Mouse (Mus musculus): Measurements from ENCODE around the gene Dirc2.

Dirc2 gene

DNA sequence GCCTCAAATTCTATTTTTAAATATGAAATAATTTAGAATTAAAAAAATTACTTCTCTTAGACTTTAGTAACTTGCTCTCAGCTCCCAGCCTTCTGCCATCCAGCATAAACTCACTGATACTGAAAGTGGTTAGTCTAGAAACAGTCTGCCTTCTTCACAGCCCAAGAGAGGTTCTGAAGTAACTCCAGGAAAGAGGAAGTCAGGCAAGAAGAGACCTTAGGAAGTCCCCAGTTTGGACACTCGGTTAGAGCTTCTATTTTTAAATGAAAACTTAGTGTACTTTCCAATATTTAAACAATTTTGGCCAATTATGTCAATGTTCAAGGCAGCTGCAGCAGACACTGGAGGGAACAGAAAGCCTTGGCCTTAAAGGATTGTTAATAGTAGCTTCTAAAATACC, 29.6 kb downstream of the Dirc2 start:
- CTCF ChIA-PET: no interaction called here

DNA sequence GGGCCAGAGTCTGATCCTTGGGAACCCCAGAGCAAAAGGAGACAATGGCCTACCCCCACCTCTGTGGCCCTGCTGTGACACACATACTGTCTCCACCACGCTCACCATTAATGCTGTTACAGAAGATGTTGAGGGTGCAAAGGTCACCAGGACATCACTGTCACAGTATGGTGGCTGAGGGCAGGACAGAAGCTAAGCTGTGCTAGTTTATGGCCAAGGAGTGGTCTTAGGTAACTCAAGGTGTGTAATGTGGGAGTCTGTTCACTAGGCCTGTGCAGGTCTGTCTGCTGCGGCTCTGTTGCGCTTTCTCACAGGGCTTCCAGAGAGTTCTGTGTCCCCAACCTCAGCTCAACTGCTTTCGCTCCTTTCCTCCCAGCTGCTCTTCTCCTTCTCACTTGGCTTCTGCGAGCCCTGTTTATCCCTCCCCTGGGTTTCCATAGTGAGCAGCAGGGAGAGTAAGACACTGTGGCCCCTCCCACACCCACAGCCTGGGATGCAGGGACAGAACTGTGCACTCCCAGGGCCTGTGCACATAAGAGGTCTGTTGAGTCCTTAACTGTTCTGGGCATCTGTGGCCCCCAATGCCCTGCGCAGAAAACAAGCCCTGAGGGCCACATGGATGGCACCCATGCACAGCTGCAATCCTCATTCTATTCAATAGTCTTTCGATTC, 30.9 kb downstream of the Dirc2 start:
- CTCF ChIA-PET: no interaction called here

DNA sequence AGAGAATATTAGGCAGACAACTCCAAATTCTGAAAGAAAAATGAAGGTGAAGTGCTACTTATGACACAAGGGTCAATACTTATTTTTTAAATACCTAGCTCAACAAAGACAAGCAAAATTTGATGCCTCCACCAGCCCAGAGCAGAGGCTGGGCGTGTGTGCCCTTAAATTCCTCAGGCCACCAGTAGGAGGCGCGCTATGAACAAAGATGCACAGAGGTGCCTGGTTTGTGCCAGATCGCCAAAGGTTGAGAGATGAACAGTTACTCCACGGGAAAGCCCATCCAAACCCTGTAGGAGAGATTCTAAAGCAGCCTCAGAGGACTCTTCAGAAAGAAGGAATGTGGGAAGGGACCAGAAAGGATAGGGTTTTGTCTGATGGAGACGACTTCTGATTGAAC, 35.1 kb downstream of the Dirc2 start:
- CTCF ChIA-PET: interaction anchor here (0.7 to 1.4 kb wide), 2 partner anchors 10 to 83 kb away, joined by 3 to 8 read pairs; no protein-coding TSS in a partner anchor

DNA sequence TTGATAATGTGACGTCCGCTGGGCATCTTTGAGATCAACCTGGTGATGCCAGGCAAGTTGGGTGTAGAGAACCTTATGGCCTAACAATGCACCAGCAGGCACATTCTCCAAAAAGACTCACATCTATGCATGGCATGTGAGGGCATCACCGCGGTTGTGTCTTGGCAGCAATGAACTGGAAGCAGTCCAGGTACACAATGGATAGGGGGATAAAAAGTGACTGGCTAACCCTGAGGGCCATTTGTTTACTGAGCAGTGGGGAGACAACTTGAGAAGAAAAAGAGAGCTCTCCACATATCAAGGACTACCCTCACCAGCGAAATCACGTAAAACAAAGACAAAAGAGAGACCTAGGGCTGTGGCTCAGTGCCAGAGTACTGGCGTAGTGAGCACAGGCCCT, 37.1 kb downstream of the Dirc2 start:
- CTCF ChIA-PET: no interaction called here

- CTCF ChIA-PET: no interaction called here
These were observed 39.9 kb downstream of the Dirc2 start for GRCm38 (mm10) chr16:35729151-35729738.

GRCm38 (mm10) chr16:35726601-35727000, 42.6 kb downstream of the Dirc2 start:
- CTCF ChIA-PET: no interaction called here

GRCm38 (mm10) chr16:35724561-35724960, 44.6 kb downstream of the Dirc2 start:
- CTCF ChIA-PET: no interaction called here

DNA sequence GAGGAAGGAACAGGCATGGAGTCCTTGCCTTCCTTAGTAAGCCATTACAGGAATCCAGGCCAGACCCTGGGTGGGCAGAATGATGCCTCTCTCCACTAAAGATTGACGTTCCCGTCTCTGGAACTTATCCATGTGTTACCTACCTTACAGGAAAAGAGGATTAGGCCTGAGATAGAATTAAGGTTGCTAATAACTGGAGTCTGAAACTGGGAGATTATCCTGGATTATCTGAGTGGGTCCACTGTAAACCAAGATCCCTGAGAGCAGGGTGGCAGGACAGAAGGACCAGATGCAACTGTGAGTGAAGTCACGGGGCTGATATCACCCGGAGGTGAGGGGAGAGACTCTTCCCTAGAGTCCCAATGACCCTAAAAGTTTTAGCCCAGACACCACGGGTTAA, 51.4 kb downstream of the Dirc2 start:
- CTCF ChIA-PET: no interaction called here

- CTCF ChIA-PET: no interaction called here
These were observed 52.9 kb downstream of the Dirc2 start for GRCm38 (mm10) chr16:35716257-35716656.

- CTCF ChIA-PET: no interaction called here
These were observed 53.4 kb downstream of the Dirc2 start for GRCm38 (mm10) chr16:35715771-35716170.

DNA sequence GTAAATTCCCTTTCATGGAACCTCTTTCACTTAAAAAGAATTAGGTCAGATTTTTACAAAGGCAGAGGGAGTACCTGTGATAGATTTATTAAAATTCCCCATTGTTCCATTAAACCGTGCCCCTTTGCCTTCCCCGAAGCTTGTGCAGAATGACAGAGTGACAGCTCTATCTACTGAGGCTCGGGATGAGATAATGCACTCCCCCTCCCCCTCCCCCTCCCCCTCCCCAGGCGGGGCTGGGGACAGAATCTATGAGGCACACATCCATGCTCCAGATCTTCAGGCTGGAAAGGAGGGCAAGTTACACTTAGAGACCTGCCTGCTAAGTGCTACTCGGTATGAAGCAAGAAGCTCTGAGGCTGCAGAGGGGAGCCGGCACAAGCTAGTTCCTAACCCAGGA, 53.8 kb downstream of the Dirc2 start:
- CTCF ChIA-PET: no interaction called here

GRCm38 (mm10) chr16:35714689-35715088, 54.5 kb downstream of the Dirc2 start:
- CTCF ChIA-PET: no interaction called here

- CTCF ChIA-PET: no interaction called here
These were observed 55.5 kb downstream of the Dirc2 start for GRCm38 (mm10) chr16:35713606-35714005.

DNA sequence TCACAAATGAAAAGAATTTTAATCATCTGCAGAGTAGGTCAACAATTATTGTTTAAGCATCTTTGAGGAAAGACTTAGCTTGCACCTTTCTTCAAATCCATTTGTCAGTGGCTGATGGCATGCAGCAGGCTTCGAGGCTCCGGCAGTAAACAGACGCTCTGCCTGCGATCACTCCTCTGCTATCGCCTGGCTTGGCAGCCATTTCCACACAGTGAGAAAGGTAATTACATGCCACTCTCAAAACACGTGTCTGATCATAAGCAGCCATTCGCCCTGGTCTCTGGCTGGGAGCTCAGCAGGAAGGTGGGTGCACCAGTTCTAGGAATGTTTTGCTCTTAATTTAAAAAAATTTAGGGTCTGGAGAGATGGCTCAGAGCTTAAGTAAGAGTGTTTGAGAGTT, 58.2 kb downstream of the Dirc2 start:
- CTCF ChIA-PET: no interaction called here

DNA sequence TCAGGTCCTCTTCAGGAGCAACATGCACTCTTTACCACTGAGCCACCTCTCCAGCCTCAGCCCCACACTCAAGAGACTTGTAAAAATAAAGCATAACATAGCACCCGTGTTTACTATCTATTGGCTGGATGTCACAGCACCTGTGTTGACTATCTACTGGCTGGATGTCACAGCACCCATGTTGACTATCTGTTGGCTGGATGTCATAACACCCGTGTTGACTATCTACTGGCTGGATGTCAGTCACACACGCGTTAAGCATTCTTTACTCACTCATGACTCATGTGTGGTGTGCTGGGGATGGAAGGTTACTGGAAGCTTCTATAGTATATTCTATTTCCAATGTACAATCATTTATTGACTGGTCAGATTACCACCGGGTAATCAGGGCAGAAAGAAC, 62.2 kb downstream of the Dirc2 start:
- CTCF ChIA-PET: no interaction called here

DNA sequence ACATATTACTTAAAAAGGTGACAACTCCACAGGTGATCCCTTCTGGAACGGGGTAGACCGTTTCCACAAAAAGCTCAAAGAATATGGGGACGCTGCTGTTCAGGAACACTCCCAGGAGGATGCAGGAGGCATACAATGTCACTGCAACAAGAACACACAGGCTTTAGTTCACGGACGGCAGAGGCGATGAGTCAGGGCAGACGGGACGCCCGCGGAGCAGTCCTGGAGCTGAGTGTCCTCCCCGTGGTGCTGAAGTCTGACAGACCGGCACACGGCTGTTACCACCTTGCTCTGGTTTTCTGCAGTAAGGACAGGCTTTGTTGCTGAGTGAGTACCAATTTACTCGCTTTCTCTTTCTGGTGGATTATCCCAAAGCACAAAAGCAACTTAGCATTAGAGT, 64.4 kb downstream of the Dirc2 start:
- CTCF ChIA-PET: no interaction called here

DNA sequence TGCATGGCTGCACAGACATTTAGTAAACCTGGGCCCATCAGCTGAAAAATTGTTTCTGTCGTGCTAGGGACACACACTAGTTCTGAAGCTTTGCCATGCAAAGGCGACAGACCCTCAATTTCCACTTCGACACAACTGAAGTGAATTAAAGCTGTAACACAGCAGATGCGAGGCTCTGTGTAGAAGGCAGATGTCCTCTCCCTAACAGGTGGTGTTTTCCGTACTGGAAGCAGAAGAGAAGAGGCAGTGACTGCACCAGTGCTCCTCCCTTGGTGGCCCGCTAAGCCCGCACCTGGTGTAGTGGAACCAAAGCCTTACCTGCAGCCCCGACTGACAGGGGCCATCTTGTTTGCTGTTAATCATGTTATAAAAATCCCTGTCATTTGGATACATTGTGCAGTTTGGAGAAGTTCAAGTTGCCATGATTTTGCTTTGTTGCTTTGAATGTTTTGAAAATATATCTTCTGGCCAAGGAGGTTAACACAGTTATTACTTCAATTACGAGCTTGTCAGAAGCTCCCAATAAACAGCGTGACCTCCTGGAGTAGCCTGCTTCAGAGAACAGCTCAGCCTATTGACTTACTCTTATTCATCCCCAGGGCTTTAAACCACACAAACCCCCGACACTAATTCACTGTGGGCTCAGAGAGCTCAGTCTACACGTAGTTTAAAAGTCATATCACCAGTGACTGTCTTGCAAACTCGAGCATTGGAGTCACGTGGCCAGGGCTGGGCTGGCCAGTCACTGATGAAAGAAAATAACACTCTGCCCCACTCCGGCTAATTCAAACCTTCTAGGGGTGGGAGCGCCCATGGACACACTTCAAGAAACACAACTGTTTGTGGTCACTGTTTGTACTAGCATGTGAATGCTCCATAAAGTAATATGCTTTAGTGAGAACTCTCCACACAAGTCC, 65.1 kb downstream of the Dirc2 start:
- CTCF ChIA-PET: no interaction called here

- CTCF ChIA-PET: no interaction called here
These were observed 67.3 kb downstream of the Dirc2 start for GRCm38 (mm10) chr16:35701823-35702222.

GRCm38 (mm10) chr16:35696103-35696502, 73.1 kb downstream of the Dirc2 start:
- CTCF ChIA-PET: no interaction called here

DNA sequence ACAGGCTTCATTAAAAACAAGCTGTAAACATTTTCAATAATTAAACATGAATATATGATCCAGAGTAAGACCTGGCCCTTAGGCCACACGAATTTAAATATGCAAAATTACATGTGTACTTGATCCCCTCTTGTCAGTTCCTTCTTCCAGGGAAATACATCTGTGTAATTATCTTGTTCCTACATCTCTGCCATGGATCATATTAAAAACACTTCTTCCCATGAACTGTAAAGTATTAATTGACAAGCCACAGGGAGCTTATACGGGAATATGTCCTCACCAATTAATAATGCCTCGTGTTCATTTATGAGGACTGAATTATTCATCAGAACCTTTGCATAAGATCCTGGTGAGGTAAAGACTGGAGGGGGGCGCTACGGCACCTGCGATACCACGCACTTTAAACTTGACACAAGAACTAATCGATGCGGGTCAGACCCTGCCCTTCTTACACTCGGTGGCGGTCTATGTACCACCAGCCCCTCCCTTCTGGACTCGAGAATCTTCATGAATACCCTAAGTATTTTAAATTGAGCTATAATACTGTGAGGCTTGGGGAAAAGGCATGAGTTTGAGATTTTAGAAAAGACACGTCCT, 74.8 kb downstream of the Dirc2 start:
- CTCF ChIA-PET: no interaction called here

DNA sequence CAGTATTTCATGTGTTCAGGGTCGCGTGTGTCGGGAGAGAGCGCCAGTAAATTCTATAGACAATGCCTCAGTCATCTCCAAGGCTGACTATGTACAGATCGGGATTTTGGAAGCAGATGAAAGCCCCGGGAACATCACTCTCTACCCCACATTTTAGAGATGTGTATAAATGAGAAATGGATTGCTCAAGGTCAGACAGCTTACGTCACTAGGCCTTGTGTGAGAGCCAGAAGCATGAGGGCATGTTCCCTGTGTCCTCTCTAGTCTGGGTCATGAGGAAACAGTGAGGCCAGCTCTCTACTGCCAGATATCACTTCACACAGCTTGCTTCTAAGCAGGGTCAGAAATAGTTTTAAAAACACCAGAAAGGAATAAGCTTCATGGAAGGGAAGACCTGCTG, 77.5 kb downstream of the Dirc2 start:
- CTCF ChIA-PET: no interaction called here

GRCm38 (mm10) chr16:35686491-35686890, 82.7 kb downstream of the Dirc2 start:
- CTCF ChIA-PET: no interaction called here

- CTCF ChIA-PET: no interaction called here
These were observed 84.1 kb downstream of the Dirc2 start for GRCm38 (mm10) chr16:35685027-35685426.
